Mouse (Mus musculus): ENCODE results near the gene Hikeshi.

Hikeshi gene

DNA sequence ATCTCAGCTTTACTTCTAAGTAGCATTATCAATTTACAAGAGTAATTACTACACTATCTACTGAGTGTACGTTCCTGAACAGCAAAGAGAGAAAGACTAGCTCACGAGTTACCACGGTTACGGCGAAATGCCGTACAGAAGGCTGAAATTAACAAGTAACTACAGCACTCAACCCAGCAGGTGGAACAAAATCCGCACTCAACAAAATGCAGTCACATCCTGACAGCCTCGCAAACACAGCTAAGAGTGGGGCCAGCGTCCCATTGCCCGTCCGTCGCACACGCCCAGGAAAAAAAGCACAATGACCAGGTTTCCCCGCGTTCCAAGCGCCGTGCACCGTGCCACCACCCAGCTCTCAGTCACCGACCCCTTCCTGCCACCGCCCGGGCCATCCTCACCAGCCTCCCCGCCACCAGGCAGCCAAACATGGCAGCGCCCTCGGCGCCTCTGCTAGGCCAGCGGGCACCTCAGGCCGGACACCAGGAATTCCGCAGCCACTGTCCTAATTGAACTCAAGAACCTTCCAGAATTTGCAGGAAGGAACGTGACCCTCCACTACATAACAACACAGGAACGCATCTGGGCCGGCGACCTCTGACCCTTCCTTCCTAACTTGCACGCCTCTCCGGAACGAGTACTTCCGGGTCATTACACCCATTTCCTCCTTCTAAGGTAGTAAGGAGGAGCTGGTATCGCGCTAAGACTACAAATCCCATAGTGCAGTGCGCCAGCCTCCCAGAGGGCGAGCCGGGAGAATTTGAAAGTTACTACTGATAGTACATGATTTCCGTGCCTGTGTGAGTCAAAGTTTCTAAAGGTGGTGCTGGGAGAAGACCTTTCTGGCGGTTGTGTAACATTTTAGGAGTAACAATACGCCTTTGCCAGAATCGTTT lies at the start of gene Hikeshi:
TSS of gene Hikeshi (minus strand) at position 634 of the 893 bp plus-strand sequence.
- in situ Hi-C loops (cut with MboI, MseI), result no loop called here

DNA sequence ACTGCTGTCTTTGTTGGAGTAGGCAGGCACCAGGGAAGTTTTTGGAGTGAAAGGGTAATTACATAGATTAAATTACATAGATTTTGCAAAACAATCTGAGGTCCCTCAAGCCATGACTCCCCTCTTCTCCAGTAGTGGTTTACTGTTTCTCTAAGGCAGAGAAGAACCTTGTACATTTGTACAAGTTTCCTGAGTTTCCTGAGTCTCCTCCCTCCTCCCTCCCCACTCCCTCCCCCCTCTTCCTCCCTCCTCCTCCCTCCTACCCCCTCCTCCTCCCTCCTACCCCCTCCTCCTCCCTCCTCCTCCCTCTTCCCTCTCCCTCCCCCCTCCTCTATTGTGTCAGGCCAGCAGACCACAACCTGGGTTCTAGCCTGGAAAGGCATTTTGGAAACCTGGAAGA lies 43.4 kb upstream of the Hikeshi start:
- in situ Hi-C loops (cut with MboI, MseI), result loop anchor here (25.0 kb wide), 1 partner anchor 478 kb away; the partner anchor contains the start of gene Tmem126a

DNA sequence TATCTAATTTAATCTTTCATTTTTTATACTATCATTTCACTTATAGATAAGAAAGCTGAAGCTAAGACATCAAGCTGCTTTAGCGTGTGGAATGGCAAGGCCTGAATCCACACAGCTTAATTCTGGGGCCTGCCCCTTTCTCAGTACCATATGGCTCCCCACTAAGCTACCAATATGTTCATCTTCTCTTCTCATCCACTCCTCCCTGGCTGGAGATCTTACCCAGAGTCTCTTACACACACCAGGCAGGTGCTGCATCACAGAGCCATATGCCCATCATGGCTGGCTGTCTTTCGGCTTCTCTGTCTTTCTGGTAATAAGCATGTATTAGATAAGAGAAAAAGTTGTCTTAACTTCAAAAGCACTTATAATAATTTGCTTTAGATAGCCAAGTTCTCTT lies 42.4 kb upstream of the Hikeshi start:
- in situ Hi-C loops (cut with MboI, MseI), result loop anchor here (25.0 kb wide), 1 partner anchor 479 kb away; the partner anchor contains the start of gene Tmem126a

DNA sequence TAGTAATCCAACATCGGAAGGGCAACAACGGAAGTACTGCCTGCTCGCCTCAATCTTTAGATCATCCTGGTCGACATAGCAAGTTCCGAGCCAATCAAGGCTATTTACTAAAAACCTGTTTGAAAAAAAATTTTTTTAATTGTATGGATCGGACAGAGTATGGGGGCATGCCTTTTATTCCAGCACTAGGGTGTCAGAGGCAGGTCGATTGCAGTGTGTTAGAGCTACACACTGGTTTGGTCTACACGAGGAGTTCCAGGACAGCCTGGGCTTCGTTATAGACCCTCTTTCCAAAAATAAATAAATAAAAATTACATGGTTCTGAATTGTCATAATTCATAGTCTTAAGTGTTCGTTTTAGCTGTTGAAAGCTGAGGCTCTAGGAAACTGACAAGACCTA lies 40.6 kb upstream of the Hikeshi start:
- in situ Hi-C loops (cut with MboI, MseI), result loop anchor here (25.0 kb wide), 1 partner anchor 481 kb away; the partner anchor contains the start of gene Tmem126a

DNA sequence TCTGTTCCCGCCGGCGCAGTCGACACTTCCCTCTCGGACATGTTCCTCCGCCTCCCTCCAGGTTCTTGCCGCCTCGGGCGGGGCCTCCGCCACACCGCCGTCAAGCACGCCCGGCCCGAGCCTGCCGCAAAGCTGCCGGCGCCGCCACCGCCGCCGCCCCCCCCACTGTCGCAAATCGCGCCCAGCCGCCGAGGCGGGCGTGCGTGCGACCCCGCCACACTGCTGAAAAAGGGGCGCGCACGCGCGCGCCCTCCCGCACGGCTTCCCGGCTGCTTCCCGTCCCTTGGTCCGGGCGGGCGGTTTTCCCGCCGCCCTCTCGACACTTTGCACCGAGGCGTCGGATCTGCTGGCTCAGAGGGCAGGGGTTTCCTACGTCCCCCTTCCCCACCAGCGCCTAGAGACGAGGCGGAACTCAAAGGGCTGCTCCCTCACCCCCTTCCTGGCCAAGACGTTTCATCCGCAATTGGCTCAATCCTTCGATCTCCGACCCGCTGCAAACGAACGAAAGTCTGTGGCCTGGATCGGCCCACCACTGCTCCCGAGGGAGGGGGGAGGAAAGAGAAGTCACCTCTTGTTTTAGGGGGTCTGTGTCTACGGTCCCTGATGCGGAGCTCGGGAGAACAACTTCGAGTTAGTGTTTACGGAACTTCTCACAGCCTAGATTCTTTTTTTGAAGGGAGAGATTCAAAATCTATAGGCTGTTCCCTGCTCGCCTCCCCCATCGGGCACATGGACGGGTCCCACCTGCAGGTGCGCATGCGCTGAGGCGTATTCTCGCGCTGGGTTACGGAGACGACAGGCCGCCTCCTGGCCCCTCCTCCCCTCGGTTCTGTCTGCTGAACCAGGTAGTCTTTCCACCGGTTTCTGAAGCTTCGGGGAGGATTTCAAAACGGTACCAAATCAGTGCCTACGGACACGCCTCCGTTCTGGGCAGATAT lies 39.8 kb upstream of the Hikeshi start, which contains the start of gene Eed:
TSS of gene Eed (minus strand) at position 499 of the 938 bp plus-strand sequence.
- in situ Hi-C loops (cut with MboI, MseI), result loop anchor here (25.0 kb wide), 1 partner anchor 482 kb away; the partner anchor contains the start of gene Tmem126a

DNA sequence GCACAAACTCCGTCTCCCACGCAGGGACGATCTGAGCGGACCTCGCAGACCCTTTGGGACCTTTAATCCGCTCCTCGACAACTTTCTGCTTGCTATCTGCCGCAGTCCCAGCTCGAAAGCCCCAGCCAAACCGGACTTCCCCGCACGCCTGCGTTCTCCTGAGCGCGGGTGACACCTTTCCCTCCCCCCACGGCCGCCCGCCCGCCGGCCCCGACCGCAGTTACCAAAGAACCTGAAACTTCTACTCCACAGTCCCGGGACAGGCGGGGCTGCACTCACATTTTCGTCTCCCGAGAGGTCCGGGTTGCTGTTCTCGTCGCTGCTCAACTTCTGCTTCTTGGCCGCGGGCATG lies 39.1 kb upstream of the Hikeshi start:
- in situ Hi-C loops (cut with MboI, MseI), result loop anchor here (25.0 kb wide), 1 partner anchor 482 kb away; the partner anchor contains the start of gene Tmem126a

DNA sequence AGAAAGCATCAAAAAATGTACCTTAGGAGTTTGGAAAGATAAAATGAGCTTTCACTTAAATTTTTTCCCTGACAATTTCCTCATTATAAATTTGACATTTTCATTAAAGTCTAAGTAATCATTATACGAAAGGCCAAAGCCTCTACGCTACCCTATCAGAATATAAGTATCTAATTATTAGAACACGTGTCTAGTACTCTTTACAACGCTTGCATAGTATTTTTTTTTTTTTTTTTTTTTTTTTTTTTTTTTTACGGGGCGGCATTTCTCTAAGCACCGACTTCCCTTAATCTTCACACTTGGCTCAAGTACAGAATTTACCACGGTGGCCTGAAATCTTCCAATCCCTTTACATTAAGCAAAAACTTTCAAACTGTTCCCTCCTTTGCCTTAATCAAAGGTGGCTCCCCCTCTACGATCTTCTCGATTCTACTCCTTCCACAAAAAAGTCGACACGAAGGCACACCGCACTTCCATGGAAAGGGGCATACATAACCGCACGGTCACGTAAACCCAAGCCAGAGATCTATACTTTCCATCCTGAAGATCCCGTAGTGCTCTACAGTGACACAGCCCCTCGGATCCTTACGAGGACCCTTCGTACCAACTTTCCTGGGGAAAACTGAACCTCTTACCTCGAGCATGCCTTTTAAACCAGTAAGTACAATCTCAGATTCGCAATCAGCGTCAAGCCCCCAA lies 38.6 kb upstream of the Hikeshi start:
- in situ Hi-C loops (cut with MboI, MseI), result loop anchor here (25.0 kb wide), 1 partner anchor 483 kb away; the partner anchor contains the start of gene Tmem126a

DNA sequence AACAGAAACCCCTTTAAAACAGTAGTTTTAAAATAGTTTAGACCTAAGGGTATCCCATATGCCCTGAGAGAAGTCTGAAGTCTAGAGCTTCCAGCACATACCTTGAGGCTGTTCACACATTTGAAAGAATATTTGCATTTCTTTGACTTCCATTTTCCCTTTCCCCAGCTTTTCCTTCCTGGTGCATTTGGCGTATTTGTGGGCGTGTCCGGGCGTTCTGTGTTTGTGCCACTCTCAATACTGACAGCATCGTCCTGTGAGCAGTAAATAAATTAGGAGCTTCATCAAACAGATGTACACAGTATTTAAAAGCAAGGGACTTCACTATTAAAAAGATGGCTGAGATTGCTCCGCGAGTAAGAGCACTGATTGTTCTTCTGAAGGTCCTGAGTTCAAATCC lies 35.8 kb upstream of the Hikeshi start:
- in situ Hi-C loops (cut with MboI, MseI), result loop anchor here (25.0 kb wide), 1 partner anchor 486 kb away; the partner anchor contains the start of gene Tmem126a

DNA sequence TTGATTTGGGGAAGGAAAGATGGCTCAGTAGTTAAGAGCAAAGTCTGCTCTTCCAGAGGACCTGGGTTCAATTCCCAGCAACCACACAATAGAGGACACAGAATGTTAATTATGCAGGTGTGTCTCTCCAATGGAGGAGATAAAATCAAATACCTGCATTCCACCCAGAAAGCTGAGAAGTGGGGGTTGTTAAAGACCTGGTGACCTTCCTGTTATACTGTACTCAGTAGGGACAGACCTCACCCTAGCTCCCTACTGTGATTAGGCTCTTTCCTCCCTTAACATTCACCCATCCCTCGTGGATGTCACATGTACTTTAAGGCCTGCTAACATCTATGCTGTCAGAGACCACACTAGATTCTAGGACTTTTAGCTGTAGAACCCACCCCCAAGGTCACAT lies 34.6 kb upstream of the Hikeshi start:
- in situ Hi-C loops (cut with MboI, MseI), result loop anchor here (25.0 kb wide), 1 partner anchor 487 kb away; the partner anchor contains the start of gene Tmem126a

DNA sequence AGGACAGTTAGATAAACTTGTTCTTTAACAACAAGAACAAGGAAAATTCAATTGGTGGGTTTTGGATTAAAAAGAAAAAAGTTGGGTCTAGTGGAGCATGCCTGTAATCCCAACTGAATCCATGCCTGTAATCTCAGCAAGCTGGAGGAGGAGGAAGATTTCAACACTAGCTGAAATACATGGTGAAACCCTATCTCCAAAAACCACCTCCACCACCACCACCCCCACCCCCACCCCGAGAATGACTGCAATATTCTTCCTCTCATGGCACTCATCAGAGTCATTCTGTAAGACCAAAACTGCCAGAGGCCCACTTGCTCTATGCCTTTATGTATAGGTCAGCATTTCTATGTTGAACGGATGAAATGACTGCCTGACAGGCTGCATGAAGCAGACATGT lies 26.2 kb upstream of the Hikeshi start:
- in situ Hi-C loops (cut with MboI, MseI), result no loop called here

DNA sequence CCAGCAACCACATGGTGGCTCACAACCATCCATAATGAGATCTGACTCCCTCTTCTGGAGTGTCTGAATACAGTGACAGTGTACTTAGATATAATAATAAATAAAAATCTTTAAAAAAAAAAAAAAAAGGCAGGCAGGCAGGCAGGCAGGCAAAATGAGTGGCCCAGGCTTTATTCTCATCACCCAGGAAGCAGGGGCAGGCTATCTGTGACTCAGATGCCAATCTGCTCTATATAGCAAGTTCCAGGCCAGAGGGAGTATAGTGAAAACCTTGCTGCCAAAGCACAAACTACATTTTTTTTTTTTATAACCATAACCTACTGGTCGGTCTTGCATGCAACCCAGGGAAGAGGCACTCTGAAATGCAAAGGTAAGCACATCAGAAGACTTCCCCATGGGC lies 25.8 kb upstream of the Hikeshi start:
- in situ Hi-C loops (cut with MboI, MseI), result no loop called here

DNA sequence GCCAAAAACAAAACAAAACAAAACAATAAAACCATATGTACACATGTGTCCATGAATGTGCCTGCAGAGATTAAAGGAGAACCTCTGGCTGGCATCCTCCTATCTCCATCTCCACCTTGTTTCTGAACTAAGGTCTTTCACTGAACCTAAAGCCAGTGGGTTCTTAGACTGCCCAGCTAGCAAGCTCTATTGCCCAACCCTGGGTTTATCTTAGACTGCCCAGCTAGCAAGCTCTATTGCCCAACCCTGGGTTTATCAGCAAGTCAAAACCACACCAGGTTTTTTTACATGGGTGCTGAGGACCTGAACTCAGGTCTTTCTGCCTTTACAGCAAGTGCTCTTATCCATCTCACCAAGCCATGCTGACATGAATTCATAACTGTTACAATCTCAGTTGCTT lies 22.1 kb upstream of the Hikeshi start:
- in situ Hi-C loops (cut with MboI, MseI), result no loop called here

DNA sequence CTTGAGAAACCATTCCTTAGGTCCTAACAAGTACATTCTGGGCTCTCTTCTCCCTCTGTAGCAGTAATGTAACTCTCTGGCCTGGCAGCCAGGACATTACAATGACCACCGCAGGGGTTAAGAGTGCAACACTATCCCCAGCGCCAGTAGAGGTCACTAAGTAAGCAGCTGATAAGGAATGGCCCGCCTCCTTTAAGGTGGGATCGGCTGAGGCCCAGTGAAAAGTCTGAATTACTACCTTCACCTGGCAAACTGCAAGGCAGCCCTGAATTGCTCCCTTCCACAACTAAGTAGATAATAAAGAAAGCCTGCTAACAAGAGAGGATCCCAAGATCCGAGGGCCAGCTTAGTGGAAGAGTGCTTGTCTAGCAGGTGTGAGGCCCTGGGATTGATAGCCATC lies 16.3 kb upstream of the Hikeshi start:
- in situ Hi-C loops (cut with MboI, MseI), result no loop called here

DNA sequence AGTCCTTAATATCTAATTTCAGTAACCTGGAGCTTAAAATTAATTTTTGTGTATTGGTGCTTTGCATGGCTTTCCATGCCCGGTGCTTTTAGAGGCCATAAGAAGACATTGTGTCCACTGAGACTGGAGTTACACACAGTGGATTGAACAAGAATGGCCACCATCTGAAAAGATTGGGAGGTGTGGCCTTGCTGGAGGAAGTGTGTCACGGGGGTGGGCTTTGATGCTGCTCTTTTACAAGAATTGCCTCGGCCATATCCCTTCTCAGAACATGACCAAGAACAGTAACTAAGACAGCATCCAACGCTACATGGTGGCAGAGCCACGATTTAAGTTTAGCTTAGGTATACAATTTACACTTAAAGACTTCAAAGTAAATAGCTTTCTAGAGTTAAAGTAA lies 13.3 kb upstream of the Hikeshi start:
- in situ Hi-C loops (cut with MboI, MseI), result no loop called here

DNA sequence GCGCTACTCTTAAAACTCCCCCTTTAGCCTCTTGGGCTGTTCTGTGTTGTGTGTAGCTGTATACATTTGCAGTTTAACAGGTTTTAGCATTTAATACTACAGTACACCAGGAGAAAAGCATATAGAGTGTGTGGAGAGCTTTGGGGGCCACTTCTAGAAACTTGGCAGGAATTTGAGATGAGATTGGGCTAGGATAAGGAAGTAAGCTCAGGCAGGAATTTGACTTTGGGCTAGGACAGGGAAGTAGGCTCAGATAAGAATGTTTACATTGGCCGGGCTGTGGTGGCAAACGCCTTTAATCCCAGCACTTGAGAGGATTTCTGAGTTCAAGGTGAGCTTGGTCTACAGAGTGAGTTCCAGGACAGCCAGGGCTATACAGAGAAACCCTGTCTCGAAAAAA lies 8.4 kb upstream of the Hikeshi start:
- in situ Hi-C loops (cut with MboI, MseI), result no loop called here

DNA sequence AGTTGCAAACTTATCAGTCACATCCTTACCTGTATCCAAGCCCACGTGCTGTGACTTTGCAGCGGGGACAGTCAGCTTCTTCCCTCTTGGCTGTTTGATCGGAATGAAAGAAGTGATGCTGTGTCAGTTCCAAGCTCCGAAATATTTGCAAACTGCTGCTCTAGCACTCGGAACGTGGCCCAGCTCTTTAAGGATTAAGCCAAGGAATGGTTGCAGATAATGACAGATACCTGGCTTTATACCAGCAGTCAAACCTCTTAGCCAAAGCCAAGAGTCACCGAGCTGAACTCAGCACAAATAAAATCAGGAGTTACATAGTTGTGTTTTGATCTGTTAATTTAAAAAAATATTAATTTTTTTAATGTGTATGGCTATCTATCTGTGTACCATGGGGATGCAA lies 7.0 kb upstream of the Hikeshi start:
- in situ Hi-C loops (cut with MboI, MseI), result no loop called here

DNA sequence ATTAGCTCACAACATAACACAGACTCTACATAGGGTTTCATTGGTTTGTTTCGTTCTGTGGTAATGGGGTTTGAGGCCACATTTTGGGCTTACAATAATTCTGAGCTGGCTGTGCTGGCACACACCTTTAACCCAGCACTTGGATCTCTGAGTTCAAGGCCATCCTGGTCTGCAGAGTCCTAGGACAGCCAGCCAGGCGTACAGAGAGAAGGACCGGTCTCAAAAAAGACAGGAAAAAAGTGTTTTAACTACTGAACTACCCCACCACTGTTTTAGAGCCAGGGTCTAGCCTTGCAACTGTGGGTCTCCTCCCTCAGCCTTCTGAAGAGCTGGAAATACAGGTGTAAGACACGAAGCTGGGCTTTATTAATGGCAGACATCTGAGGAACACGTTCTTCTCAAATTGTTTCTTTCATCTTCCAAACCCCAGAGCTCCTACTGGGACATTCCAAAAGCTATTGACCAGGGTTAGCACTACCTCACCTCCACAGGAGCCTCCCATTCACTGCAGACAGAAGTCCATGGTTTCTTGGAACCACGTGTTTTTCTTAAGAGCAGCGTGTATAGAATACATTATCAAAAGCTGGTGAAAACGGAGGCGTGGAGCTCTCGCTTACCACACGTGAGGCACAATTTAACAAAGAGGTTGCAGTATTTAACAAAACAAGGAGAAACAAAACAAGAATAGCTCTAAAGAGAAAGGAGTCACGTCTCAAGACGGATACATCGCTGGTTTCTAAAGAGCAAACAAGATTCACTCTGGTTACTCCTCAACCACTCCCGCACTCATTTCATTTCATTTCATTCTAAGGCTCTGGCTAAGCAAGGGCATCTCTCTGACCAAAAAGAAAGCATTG lies 1.3 kb downstream of the Hikeshi start:
- in situ Hi-C loops (cut with MboI, MseI), result no loop called here

DNA sequence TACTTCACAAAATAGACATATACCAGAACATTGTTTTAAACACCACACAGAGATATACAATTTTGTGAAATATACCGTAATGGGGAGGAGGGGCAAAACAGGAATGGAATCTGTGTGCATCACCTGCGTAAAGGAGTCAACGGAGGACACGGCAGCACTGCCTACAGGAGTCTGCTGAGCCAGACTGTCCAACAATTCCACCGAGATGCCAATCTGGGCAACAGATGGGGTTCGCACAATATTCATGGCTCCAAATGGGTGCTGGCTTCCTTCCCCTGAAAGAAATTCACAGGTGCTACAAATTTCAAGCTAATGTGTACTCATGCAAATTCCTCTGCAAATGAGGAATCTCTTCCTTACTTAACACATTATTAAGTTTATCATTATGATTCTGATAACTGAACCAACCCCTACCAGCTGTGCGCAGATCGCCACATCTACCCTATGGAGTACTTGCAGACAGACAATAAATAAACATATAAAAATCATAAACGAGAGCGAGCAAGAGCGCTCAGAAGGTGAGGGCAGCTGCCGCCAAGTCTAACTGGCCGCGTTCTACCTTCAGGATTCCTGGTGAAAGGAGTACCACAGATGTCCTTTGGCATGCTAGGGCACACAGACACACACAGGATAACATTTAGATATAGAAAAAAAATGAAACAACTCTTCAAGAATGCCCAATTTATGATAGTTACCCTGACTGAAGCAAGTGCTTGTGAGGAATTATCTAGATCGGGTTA lies 17.4 kb downstream of the Hikeshi start:
- in situ Hi-C loops (cut with MboI, MseI), result no loop called here

DNA sequence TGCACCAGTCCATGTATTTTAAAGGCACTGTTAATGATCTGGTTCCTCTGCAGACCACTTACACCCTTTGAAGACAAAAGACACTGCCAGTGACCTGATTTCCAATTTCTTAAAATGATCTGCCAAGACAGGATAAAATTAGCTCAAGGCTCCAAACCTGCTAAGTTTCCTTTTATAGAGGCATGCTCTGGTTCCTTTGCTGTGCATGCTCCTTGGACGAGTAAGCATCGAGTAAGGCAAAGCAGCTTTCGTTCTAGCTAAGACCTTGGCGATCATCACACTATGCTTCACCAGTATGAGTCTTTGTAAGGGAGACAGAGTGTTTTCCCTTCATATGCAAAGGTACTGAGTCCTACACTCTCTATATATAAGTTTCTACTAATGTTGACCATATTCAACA lies 23.2 kb downstream of the Hikeshi start:
- in situ Hi-C loops (cut with MboI, MseI), result no loop called here

DNA sequence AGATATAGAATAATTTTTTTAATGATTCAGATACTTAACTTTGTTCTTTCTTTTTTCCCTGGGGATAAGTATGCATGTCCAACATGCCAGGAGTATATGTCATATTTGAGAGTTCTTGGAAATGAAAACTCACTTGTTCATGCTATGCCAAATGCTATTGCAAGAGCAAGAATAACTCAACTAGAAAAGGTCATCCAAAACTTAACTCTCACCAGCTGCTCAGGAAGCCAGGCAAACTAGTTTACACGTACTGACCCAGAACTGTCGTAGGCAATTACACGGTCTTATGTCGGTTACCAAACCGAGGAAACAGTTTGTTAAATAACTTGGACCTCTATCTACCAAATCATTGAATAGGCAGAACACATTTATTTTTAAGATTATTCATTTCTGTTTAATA lies 24.3 kb downstream of the Hikeshi start:
- in situ Hi-C loops (cut with MboI, MseI), result no loop called here

Measured in T-helper 2 cell (primary cell).